Mouse (Mus musculus): ENCODE results near the gene Btbd2. TPM values are rescaled to one million over a fixed set of nuclear protein-coding genes. Genes with fewer than 3 reads are reported as not detected.

Gene Btbd2
- 4.2 TPM for polyA plus RNA-seq (2017; shearing (Covaris generic))

GRCm38 (mm10) chr10:80656863-80657623 lies at the start of gene Btbd2:
Gene Btbd2, minus strand, starts transcription at chr10:80657071.

GRCm38 (mm10) chr10:80701721-80702535 lies 45.1 kb upstream of the Btbd2 start, which contains the start of the genes Mob3a and Izumo4:
Gene Mob3a, minus strand, starts transcription at chr10:80701977.
Gene Izumo4, plus strand, starts transcription at chr10:80702184.

GRCm38 (mm10) chr10:80677942-80678436 lies 21.1 kb upstream of the Btbd2 start, which contains the start of gene Mknk2:
Gene Mknk2, minus strand, starts transcription at chr10:80678112.

GRCm38 (mm10) chr10:80622661-80623456 lies 34.0 kb downstream of the Btbd2 start, which contains the start of gene Csnk1g2:
Gene Csnk1g2, plus strand, starts transcription at chr10:80622838.

GRCm38 (mm10) chr10:80605721-80606120 lies 51.1 kb downstream of the Btbd2 start, which contains the start of gene Gm49322:
Gene Gm49322, plus strand, starts transcription at chr10:80606021.

GRCm38 (mm10) chr10:80602698-80603325 lies 54.1 kb downstream of the Btbd2 start, which contains the start of the genes Scamp4 and Adat3:
Gene Scamp4, plus strand, starts transcription at chr10:80602872.
Gene Adat3, plus strand, starts transcription at chr10:80602880.

Other genes with a start within 250 kb of the Btbd2 start
- 15.8 TPM for gene Tcf3, start 223.4 kb downstream of the Btbd2 start, polyA plus RNA-seq (2017; shearing (Covaris generic))
- gene Onecut3, start 162.2 kb downstream of the Btbd2 start, polyA plus RNA-seq (2017; shearing (Covaris generic)) = not detected
- not detected for gene Atp8b3, start 117.9 kb downstream of the Btbd2 start, polyA plus RNA-seq (2017; shearing (Covaris generic))
- 38.4 TPM for gene Rexo1, start 95.5 kb downstream of the Btbd2 start, polyA plus RNA-seq (2017; shearing (Covaris generic))
- 0.87 TPM for gene Klf16, start 79.8 kb downstream of the Btbd2 start, polyA plus RNA-seq (2017; shearing (Covaris generic))
- 23.8 TPM for gene Abhd17a, start 66.7 kb downstream of the Btbd2 start, polyA plus RNA-seq (2017; shearing (Covaris generic))
- gene Scamp4, start 54.2 kb downstream of the Btbd2 start, polyA plus RNA-seq (2017; shearing (Covaris generic)) = 128 TPM
- 5.2 TPM for gene Adat3, start 54.2 kb downstream of the Btbd2 start, polyA plus RNA-seq (2017; shearing (Covaris generic))
- 6.8 TPM for gene Gm49322, start 51.0 kb downstream of the Btbd2 start, polyA plus RNA-seq (2017; shearing (Covaris generic))
- 9.4 TPM for gene Csnk1g2, start 34.2 kb downstream of the Btbd2 start, polyA plus RNA-seq (2017; shearing (Covaris generic))
- gene Mknk2, start 21.0 kb upstream of the Btbd2 start, polyA plus RNA-seq (2017; shearing (Covaris generic)) = 15.4 TPM
- 385 TPM for gene Mob3a, start 44.9 kb upstream of the Btbd2 start, polyA plus RNA-seq (2017; shearing (Covaris generic))
- gene Izumo4, start 45.1 kb upstream of the Btbd2 start, polyA plus RNA-seq (2017; shearing (Covaris generic)) = 188 TPM
- 34.9 TPM for gene Ap3d1, start 85.2 kb upstream of the Btbd2 start, polyA plus RNA-seq (2017; shearing (Covaris generic))
- 7.6 TPM for gene Dot1l, start 98.1 kb upstream of the Btbd2 start, polyA plus RNA-seq (2017; shearing (Covaris generic))
- gene Sf3a2, start 141.1 kb upstream of the Btbd2 start, polyA plus RNA-seq (2017; shearing (Covaris generic)) = 98.7 TPM
- 166 TPM for gene Plekhj1, start 141.6 kb upstream of the Btbd2 start, polyA plus RNA-seq (2017; shearing (Covaris generic))
- not detected for gene Amh, start 148.2 kb upstream of the Btbd2 start, polyA plus RNA-seq (2017; shearing (Covaris generic))
- gene Jsrp1, start 156.4 kb upstream of the Btbd2 start, polyA plus RNA-seq (2017; shearing (Covaris generic)) = not detected
- 2,307 TPM for gene Oaz1, start 169.6 kb upstream of the Btbd2 start, polyA plus RNA-seq (2017; shearing (Covaris generic))
- gene Lingo3, start 187.0 kb upstream of the Btbd2 start, polyA plus RNA-seq (2017; shearing (Covaris generic)) = not detected
- gene Lsm7, start 198.1 kb upstream of the Btbd2 start, polyA plus RNA-seq (2017; shearing (Covaris generic)) = 236 TPM
- gene Sppl2b, start 198.2 kb upstream of the Btbd2 start, polyA plus RNA-seq (2017; shearing (Covaris generic)) = 35.5 TPM
- gene Tmprss9, start 214.8 kb upstream of the Btbd2 start, polyA plus RNA-seq (2017; shearing (Covaris generic)) = not detected
- 269 TPM for gene Timm13, start 243.9 kb upstream of the Btbd2 start, polyA plus RNA-seq (2017; shearing (Covaris generic))